Mouse (Mus musculus) lung, postnatal 0 days (tissue): ENCODE measurements around the gene BC048679.

Experiments
- CTCF ChIP-seq: IDR thresholded peaks from 2 replicates; pipeline ENCODE4 v1.5.1; 2016; ENCODE audit warnings: antibody characterized with exemption, mild to moderate bottlenecking
- EP300 ChIP-seq: IDR thresholded peaks from 2 replicates; pipeline ENCODE4 v1.6.1; 2016; ENCODE audit warnings: antibody characterized with exemption, mild to moderate bottlenecking, control low read depth

GRCm38 (mm10) chr7:81479531-81480090 is 18.5 kb downstream of the BC048679 start:
- TF ChIP-seq CTCF (no peak), EP300 (no peak)
